Mouse (Mus musculus) kidney, postnatal 0 days (tissue): Measurements from ENCODE around the gene Smndc1. TPM values are rescaled to one million over a fixed set of nuclear protein-coding genes. Genes with fewer than 3 reads are reported as not detected.

Source experiments
- ATAC-seq: fragments of 200-750 bp; cut with Nextera tagmentation; replicated peaks from 2 replicates; pipeline ENCODE4 v1.8.0; 2017; ENCODE audit warnings: low read depth, moderate number of reproducible peaks, moderate TSS enrichment, moderate library complexity; ENCODE audit not compliant: low FRiP score
- DNase-seq: peaks from one replicate; pipeline ENCODE4 v3.0.0-alpha.2; 2016; ENCODE audit warnings: low spot score
- H3K27ac ChIP-seq: fragments of 300-500 bp; sonication (generic); 2 replicates; pipeline ENCODE4 v1.5.1; 2014; ENCODE audit warnings: mild to moderate bottlenecking
- H3K27me3 ChIP-seq: fragments of 300-500 bp; sonication (generic); 2 replicates; pipeline ENCODE4 v1.6.1; 2014; ENCODE audit warnings: low read length, mixed read lengths; ENCODE audit not compliant: insufficient read depth
- H3K36me3 ChIP-seq: fragments of 300-500 bp; sonication (generic); 2 replicates; pipeline ENCODE4 v1.6.1; 2014; ENCODE audit warnings: low read length, mixed read lengths; ENCODE audit not compliant: insufficient read depth
- H3K4me1 ChIP-seq: fragments of 300-500 bp; sonication (generic); replicated peaks from 2 replicates; pipeline ENCODE4 v1.6.1; 2014; ENCODE audit warnings: antibody characterized with exemption, low read length, mixed read lengths; ENCODE audit not compliant: insufficient read depth
- H3K4me2 ChIP-seq: fragments of 300-500 bp; sonication (generic); 2 replicates; pipeline ENCODE4 v1.6.1; 2014; ENCODE audit warnings: mild to moderate bottlenecking, low read length, moderate library complexity, mixed read lengths
- H3K4me3 ChIP-seq: fragments of 300-500 bp; sonication (generic); replicated peaks from 2 replicates; pipeline ENCODE4 v1.5.1; 2014; ENCODE audit warnings: low read depth, low read length
- H3K9ac ChIP-seq: fragments of 300-500 bp; sonication (generic); 2 replicates; pipeline ENCODE4 v1.6.1; 2014; ENCODE audit warnings: low read depth, low read length
- H3K9me3 ChIP-seq: fragments of 300-500 bp; sonication (generic); replicated peaks from 2 replicates; pipeline ENCODE4 v1.6.1; 2016; ENCODE audit warnings: low read length, inconsistent platforms, mixed read lengths
- CTCF ChIP-seq: IDR thresholded peaks from 2 replicates; pipeline ENCODE4 v1.5.1; 2016; ENCODE audit warnings: antibody characterized with exemption, low read depth, mild to moderate bottlenecking, moderate library complexity
- WGBS: fragments of 180-500 bp; shearing (Covaris S2); extraction: QIAGEN DNeasy Blood & Tissue Kit; methylation state at CpG from one replicate; pipeline ENCODE4 v1.1.7; 2014; 5-methylcytosine and 5-hydroxymethylcytosine counted together
- polyA plus RNA-seq: library from polyadenylated mRNA; unstranded; fragments of >200 nt; fragmentation: Nextera tagmentation; extraction: Ambion mirVana; gene quantifications from 2 replicates; pipeline ENCODE4 v1.2.1, GENCODE M21; 2015

Smndc1 gene
- polyA plus RNA-seq, 1 experiment from 2014 or later: 47.2 TPM

- H3K27me3 ChIP-seq: no peaks in the 10 kb centered on the region
- H3K4me3 ChIP-seq: no peak overlapping the region
- TF ChIP-seq CTCF: no peak
- H3K9me3 ChIP-seq: no peaks in the 10 kb centered on the region
- no peak for DNase-seq
- no peaks in the 10 kb centered on the region for H3K36me3 ChIP-seq
- no peak overlapping the region for H3K27ac ChIP-seq
- 0 out of 2 replicates have a peak, but pooled peaks cover 4% of the 10 kb centered on the region for H3K4me1 ChIP-seq
- 76% methylated on average over 9 of the region's 9 CpGs for WGBS
- ATAC-seq: no peak
- H3K4me2 ChIP-seq: no peak overlapping the region
- no peak overlapping the region for H3K9ac ChIP-seq
Measured at GRCm38 (mm10) chr19:53430356-53430755, 40.0 kb upstream of the Smndc1 start.

DNA sequence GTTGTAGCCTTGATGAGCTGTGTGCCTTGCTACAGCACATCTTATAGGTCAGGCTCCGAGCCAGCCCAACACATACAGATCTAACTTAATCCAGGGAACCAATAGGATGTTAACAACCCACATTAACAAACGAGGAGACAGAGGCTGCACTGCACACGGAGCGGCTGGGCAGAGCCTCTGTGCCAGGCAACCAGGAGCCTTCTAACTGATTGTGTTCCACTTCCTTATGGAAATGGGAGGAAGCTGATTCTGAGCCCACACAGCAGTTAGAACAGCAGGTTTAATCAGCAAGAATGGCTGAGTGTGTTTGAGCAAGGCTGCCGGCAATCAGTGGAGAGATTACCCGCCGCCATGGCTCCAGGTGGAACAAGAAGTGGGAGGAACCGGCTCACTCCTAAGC is 37.4 kb upstream of the Smndc1 start:
- no peak for DNase-seq
- no peak overlapping the region for H3K4me3 ChIP-seq
- H3K9ac ChIP-seq: no peak overlapping the region
- ATAC-seq: no peak
- no peaks in the 10 kb centered on the region for H3K36me3 ChIP-seq
- no peak for TF ChIP-seq CTCF
- no peak overlapping the region for H3K4me2 ChIP-seq
- 0 out of 2 replicates have a peak, but pooled peaks cover 9% of the 10 kb centered on the region for H3K4me1 ChIP-seq
- no peaks in the 10 kb centered on the region for H3K27me3 ChIP-seq
- no peaks in the 10 kb centered on the region for H3K9me3 ChIP-seq
- no peak overlapping the region for H3K27ac ChIP-seq
- 51% methylated on average over 8 of the region's 8 CpGs for WGBS

- 51% methylated on average over 7 of the region's 7 CpGs for WGBS
- H3K4me2 ChIP-seq: no peak overlapping the region
Measured at GRCm38 (mm10) chr19:53427346-53427745, 37.0 kb upstream of the Smndc1 start.

DNA sequence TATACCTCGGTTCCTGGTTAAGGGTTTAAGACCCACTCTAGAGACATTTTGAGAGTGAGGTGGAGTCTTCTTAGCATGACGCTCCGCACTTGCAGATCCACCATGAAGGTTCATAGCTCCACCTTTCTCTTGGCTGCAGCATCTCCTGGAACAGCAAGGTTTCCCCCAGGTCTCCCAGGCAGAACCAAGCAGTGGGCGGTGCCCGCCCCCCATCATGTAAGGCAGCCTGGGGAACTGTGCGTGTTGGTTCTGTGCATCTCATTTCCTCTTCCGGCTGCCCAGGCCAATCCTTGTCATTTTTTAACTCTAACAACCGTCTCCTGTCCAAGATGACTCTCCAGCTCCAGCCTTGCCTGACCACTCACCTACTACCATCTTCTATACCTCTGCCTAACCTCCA is 35.4 kb upstream of the Smndc1 start:
- Histone ChIP-seq H3K27ac (no peak overlapping the region), H3K4me3 (no peak overlapping the region), H3K9me3 (no peaks in the 10 kb centered on the region), H3K4me2 (no peak overlapping the region), H3K9ac (no peak overlapping the region), H3K27me3 (no peaks in the 10 kb centered on the region), H3K36me3 (no peaks in the 10 kb centered on the region), H3K4me1 (peaks cover 19% of the 10 kb centered on the region; the same call in 1 of the 2 replicates)
- ATAC-seq (no peak), DNase-seq (no peak)
- no peak for TF ChIP-seq CTCF
- 68% methylated on average over 8 of the region's 8 CpGs for WGBS

More at GRCm38 (mm10) chr19:53427346-53427745, 37.0 kb upstream of the Smndc1 start:
- Histone ChIP-seq H3K36me3 (no peaks in the 10 kb centered on the region), H3K9me3 (no peaks in the 10 kb centered on the region), H3K4me3 (no peak overlapping the region), H3K27me3 (no peaks in the 10 kb centered on the region), H3K4me1 (0 out of 2 replicates have a peak, but pooled peaks cover 11% of the 10 kb centered on the region), H3K27ac (no peak overlapping the region), H3K9ac (no peak overlapping the region)
- DNase-seq (no peak), ATAC-seq (no peak)
- TF ChIP-seq CTCF: no peak

DNA sequence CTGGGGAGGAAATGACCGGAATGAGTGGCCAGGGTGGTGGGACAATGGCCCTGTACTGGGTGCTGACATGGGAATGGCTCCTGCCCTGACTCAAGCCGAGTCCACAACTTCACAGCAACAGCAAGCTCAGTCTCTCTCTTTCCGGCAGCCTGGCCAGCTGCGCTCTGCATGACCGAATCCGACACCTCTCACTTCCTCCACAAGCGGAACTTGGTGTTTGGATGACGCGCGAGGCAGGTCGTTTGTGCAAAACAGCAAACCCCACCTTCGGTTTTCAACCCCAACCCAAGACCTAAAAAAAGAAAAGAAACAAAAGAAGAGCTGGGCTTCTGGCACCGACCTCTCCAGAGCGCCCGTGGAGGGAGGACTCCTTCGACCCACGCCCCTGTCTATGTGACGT is 34.3 kb upstream of the Smndc1 start:
- Histone ChIP-seq H3K36me3 (no peaks in the 10 kb centered on the region), H3K9me3 (no peaks in the 10 kb centered on the region), H3K4me2 (peak overlapping the region; percentile 25), H3K27ac (peak overlapping the region; percentile 42; the same call in 1 of the 2 replicates), H3K4me1 (peaks cover 20% of the 10 kb centered on the region; the same call in 1 of the 2 replicates), H3K27me3 (no peaks in the 10 kb centered on the region), H3K4me3 (no peak overlapping the region), H3K9ac (no peak overlapping the region)
- ATAC-seq (no peak), DNase-seq (peak; percentile 77)
- WGBS: 20% methylated on average over 18 of the region's 18 CpGs
- no peak for TF ChIP-seq CTCF

DNA sequence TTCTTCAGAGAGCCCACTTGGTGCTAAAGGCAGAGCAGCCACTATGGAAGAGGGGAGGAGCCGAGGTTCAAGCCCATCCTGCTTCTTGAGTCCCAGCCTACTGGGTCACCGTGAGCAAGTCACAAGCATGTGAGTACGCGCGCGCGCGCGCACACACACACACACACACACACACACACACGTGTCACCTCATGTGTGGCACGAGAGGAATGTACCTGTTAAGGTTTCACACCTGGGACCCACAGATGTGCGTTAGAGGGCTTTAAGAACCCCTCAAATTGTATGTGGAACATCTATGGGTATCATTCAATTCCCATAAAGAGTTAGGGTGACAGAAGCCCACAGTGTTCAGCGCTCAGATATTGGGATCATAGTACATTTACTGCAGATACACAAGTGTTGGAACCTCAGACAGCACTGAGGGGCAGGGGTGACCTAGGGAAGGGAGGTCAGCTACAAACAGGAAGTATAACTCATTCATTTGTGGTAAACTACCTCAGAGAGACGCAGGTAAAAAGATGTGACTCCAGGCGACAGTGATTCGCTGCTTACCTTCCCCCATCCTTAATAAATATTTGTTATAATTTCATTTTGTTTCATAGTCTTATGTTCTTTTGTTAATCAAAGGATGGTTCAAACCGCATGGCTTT is 33.6 kb upstream of the Smndc1 start:
- no peaks in the 10 kb centered on the region for H3K36me3 ChIP-seq

More for the DNA sequence above, 33.6 kb upstream of the Smndc1 start:
- no peak for TF ChIP-seq CTCF
- Histone ChIP-seq H3K4me1 (peaks cover 20% of the 10 kb centered on the region; the same call in 1 of the 2 replicates), H3K9ac (no peak overlapping the region), H3K27me3 (no peaks in the 10 kb centered on the region), H3K4me2 (no peak overlapping the region), H3K4me3 (no peak overlapping the region), H3K27ac (no peak overlapping the region), H3K9me3 (no peaks in the 10 kb centered on the region)
- no peak for DNase-seq
- 67% methylated on average over 17 of the region's 17 CpGs for WGBS
- ATAC-seq: no peak
